Mouse (Mus musculus) hindbrain, embryonic 13.5 days (tissue): Measurements from ENCODE around the gene Il4i1. TPM values are rescaled to one million over a fixed set of nuclear protein-coding genes. Genes with fewer than 3 reads are reported as not detected.

Experiments used
- ATAC-seq: fragments of 200-750 bp; cut with Nextera tagmentation; 2 replicates; pipeline ENCODE4 v1.8.0; 2017; ENCODE audit warnings: moderate TSS enrichment; ENCODE audit not compliant: low FRiP score
- H3K27ac ChIP-seq: fragments of 300-500 bp; sonication (generic); 2 replicates; pipeline ENCODE4 v1.5.1; 2015; ENCODE audit warnings: inconsistent platforms, mild to moderate bottlenecking, moderate library complexity
- H3K27me3 ChIP-seq: fragments of 300-500 bp; sonication (generic); 2 replicates; pipeline ENCODE4 v1.6.1; 2015; ENCODE audit warnings: mild to moderate bottlenecking, inconsistent platforms
- H3K36me3 ChIP-seq: fragments of 300-500 bp; sonication (generic); 2 replicates; pipeline ENCODE4 v1.6.1; 2015; ENCODE audit warnings: mild to moderate bottlenecking, inconsistent platforms
- H3K4me1 ChIP-seq: fragments of 300-500 bp; sonication (generic); replicated peaks from 2 replicates; pipeline ENCODE4 v1.6.1; 2015; ENCODE audit warnings: inconsistent platforms
- H3K4me2 ChIP-seq: fragments of 300-500 bp; sonication (generic); 2 replicates; pipeline ENCODE4 v1.6.1; 2015; ENCODE audit warnings: inconsistent platforms, mild to moderate bottlenecking, moderate library complexity
- H3K4me3 ChIP-seq: fragments of 300-500 bp; sonication (generic); 2 replicates; pipeline ENCODE4 v1.5.1; 2015; ENCODE audit warnings: mild to moderate bottlenecking, inconsistent platforms
- H3K9ac ChIP-seq: fragments of 300-500 bp; sonication (generic); 2 replicates; pipeline ENCODE4 v1.6.1; 2015; ENCODE audit warnings: mild to moderate bottlenecking, inconsistent platforms
- H3K9me3 ChIP-seq: fragments of 300-500 bp; sonication (generic); 2 replicates; pipeline ENCODE4 v1.6.1; 2016; ENCODE audit warnings: inconsistent platforms
- WGBS: fragments of 180-500 bp; shearing (Covaris S2); methylation state at CpG from one replicate; pipeline ENCODE4 v1.1.7; 2015; 5-methylcytosine and 5-hydroxymethylcytosine counted together
- polyA plus RNA-seq: library from polyadenylated mRNA; unstranded; fragments of >200 nt; fragmentation: Nextera tagmentation; extraction: Ambion mirVana; gene quantifications from 2 replicates; pipeline ENCODE4 v1.2.1, GENCODE M21; 2015

Il4i1 gene
- polyA plus RNA-seq, 1 experiment from 2014 or later, result 1.6 TPM

DNA sequence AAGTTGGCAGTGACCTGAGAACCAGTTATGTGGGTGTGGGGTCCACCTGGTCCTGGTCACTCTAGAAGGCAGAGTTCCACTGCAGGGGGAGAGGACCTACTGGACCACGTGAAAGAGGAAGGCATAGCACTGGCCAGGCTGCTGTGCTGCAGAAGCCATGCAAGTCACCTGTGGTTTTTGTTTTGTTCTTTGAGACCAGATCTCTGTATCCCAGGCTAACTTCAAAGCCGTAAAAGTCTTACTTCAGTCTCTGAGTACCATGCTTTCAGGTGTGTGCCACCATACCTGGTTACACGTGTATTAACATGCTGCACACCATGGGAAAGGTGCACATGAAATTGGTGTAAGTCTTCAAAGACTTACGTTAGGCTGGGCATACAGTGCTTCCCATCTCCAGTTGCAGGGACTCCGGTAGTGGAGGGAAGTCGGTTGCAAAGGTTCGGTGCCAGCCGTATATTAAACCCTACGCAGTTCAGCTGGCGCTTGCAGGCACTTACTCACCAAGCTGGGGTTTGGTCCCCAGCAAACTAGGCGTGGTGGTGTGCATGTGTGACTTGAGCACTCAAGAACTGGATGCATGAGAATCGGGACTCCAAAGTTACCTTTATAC, 35.5 kb downstream of the Il4i1 start:
- Histone ChIP-seq H3K36me3 (peaks cover 20% of the 10 kb centered on the region), H3K27ac (no peak overlapping the region), H3K4me1 (peaks cover 69% of the 10 kb centered on the region), H3K4me3 (peak overlapping the region; percentile 78; the same call in 1 of the 2 replicates), H3K4me2 (peak overlapping the region; percentile 86; the same call in 1 of the 2 replicates), H3K27me3 (no peaks in the 10 kb centered on the region), H3K9me3 (no peaks in the 10 kb centered on the region), H3K9ac (no peak overlapping the region)
- 94% methylated on average over 12 of the region's 12 CpGs for WGBS
- ATAC-seq, result no peak

DNA sequence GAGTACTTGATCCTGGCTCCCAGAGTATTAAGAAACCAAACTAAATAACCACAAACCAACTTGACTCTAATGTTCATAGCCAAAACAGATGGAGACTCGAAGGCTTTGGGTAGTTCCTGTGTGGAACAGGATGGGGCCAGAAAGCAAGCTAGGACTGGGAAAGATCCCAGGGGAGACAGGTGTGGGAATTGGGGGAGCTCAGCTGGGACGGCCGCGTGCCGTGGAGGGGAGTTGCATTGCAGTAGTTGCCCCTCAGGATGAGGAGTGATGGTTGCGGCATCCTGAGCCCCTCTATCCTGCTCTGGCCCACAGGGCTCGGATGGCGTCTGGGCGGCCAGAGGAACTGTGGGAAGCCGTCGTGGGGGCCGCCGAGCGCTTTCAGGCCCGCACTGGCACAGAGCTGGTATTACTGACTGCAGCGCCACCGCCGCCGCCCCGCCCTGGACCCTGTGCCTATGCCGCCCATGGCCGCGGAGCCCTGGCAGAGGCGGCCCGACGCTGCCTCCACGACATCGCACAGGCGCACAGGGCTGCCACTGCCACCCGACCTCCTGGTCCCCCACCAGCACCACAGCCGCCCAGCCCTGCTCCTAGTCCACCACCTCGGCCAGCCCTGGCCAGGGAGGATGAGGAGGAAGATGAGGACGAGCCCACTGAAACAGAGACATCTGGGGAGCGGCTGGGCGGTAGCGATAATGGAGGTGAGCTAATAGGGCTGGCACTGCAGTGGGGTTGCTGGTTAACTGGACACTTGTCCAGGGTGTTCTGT, 36.3 kb downstream of the Il4i1 start:
- Histone ChIP-seq H3K4me1 (peaks cover 64% of the 10 kb centered on the region), H3K9ac (peak overlapping the region; percentile 39; the same call in 1 of the 2 replicates)
- 90% methylated on average over 36 of the region's 36 CpGs for WGBS

GRCm38 (mm10) chr7:44853065-44853464, 36.9 kb downstream of the Il4i1 start:
- Histone ChIP-seq H3K27me3 (no peaks in the 10 kb centered on the region), H3K9ac (peak overlapping the region; percentile 39; the same call in 1 of the 2 replicates), H3K4me3 (no peak overlapping the region), H3K27ac (no peak overlapping the region), H3K4me2 (no peak overlapping the region; the same call in 1 of the 2 replicates), H3K9me3 (no peaks in the 10 kb centered on the region), H3K36me3 (peaks cover 17% of the 10 kb centered on the region), H3K4me1 (peaks cover 64% of the 10 kb centered on the region)
- no peak for ATAC-seq
- 94% methylated on average over 2 of the region's 2 CpGs for WGBS

More for the DNA sequence above, 36.3 kb downstream of the Il4i1 start:
- Histone ChIP-seq H3K4me2 (0 out of 2 replicates have a peak overlapping the region, but pooled peaks have one; percentile 4), H3K9me3 (no peaks in the 10 kb centered on the region), H3K36me3 (peaks cover 17% of the 10 kb centered on the region), H3K27ac (no peak overlapping the region), H3K27me3 (no peaks in the 10 kb centered on the region), H3K4me3 (no peak overlapping the region)
- no peak for ATAC-seq

DNA sequence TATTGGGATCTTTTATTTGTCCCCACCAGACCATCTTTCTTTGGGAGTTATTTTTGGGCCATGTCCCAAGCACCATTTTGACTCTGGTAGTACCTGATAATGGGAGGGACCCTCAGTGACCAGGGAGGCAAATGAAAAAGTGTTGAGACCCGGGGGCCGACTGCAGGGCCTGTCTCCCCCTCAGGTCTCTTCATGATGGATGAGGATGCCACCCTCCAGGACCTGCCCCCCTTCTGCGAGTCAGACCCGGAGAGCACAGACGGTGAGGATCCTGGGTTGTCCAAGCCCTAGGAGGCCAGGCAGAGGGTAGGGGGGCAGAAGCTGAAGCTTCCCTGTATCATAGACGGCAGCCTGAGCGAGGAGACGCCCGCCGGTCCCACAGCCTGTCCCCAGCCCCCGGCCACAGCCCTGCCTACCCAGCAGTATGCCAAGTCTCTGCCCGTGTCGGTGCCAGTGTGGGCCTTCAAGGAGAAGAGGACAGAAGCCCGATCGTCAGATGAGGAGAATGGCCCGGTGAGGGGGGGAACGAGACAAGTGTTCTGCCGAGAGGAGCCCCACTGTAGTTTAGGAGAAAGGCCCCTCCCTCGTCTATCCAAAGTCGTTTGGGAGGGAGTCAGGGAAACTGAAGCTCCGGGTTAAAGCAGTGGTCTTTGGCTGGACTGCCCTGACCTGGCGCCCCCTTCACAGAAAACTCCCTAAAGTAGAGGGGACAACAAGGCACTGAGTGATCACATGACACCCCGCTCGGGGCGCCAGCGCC, 37.6 kb downstream of the Il4i1 start:
- Histone ChIP-seq H3K9me3 (no peaks in the 10 kb centered on the region), H3K4me1 (peaks cover 70% of the 10 kb centered on the region), H3K4me3 (peak overlapping the region; percentile 45), H3K27me3 (no peaks in the 10 kb centered on the region), H3K36me3 (peaks cover 17% of the 10 kb centered on the region), H3K4me2 (peak overlapping the region; percentile 72), H3K27ac (peak overlapping the region; percentile 95), H3K9ac (peak overlapping the region; percentile 78)
- WGBS, result 22% methylated on average over 26 of the region's 26 CpGs
- no peak for ATAC-seq

DNA sequence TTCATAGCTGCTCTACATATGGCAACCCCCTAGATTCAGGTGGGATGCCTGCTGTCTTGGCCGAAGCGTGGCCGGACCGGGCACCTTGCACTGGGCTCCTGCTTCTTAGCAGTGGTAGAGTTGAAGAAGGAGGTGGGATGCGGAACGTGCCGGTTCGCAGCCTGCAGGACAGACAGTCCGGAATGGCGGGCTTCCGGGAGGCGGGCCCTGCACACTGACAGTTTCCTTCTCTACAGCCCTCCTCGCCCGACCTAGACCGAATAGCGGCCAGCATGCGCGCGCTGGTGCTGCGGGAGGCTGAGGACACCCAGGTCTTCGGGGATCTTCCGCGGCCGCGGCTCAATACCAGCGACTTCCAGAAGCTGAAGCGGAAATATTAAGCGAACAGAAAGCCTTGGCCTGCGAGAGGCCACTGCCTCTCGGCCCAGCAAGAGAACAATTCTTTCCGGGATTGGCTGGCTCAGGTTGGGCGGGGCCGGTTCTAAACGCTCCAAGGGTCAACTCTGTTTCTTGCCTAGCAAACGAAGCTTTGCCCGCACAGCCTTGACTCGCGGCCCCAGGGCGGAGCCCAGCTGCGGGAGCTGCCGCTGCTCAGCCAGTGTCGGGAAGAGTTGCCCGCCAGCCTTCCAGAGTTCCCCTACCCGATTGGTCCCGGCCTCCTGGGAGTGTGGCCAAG, 38.3 kb downstream of the Il4i1 start:
- peak overlapping the region; percentile 95 for H3K27ac ChIP-seq
- H3K4me1 ChIP-seq, result peaks cover 75% of the 10 kb centered on the region
- H3K9ac ChIP-seq, result peak overlapping the region; percentile 78
- ATAC-seq, result no peak
- H3K27me3 ChIP-seq, result no peaks in the 10 kb centered on the region
- peak overlapping the region; percentile 72 for H3K4me2 ChIP-seq
- H3K36me3 ChIP-seq, result peaks cover 21% of the 10 kb centered on the region
- H3K4me3 ChIP-seq, result peak overlapping the region; percentile 45
- no peaks in the 10 kb centered on the region for H3K9me3 ChIP-seq
- under 1% methylated on average over 45 of the region's 45 CpGs for WGBS

DNA sequence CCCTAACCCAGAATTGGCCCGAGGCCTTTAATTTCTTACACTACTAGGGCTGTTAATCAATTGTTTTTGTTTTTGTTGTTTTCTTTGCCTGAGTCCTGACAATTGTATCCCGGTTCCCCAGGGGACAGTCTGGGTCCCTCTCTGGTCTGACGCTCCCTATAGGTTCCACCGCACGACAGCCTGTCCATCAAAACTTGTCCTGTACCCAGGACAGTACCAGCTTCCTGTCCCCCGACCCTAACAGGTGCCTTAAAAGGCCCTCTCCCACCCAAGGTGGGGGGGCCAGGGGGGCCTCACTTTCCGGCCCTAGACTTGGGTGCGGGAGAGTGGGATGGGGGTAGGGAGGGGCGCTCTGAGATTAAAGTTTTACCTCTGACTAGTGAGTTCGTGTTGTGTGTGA, 38.8 kb downstream of the Il4i1 start:
- WGBS, result 37% methylated on average over 10 of the region's 10 CpGs
- H3K36me3 ChIP-seq, result peaks cover 22% of the 10 kb centered on the region
- no peaks in the 10 kb centered on the region for H3K27me3 ChIP-seq
- H3K27ac ChIP-seq, result peak overlapping the region; percentile 95
- ATAC-seq, result no peak
- peak overlapping the region; percentile 78 for H3K9ac ChIP-seq
- peak overlapping the region; percentile 45 for H3K4me3 ChIP-seq
- H3K4me1 ChIP-seq, result peaks cover 79% of the 10 kb centered on the region
- peak overlapping the region; percentile 72 for H3K4me2 ChIP-seq
- no peaks in the 10 kb centered on the region for H3K9me3 ChIP-seq

DNA sequence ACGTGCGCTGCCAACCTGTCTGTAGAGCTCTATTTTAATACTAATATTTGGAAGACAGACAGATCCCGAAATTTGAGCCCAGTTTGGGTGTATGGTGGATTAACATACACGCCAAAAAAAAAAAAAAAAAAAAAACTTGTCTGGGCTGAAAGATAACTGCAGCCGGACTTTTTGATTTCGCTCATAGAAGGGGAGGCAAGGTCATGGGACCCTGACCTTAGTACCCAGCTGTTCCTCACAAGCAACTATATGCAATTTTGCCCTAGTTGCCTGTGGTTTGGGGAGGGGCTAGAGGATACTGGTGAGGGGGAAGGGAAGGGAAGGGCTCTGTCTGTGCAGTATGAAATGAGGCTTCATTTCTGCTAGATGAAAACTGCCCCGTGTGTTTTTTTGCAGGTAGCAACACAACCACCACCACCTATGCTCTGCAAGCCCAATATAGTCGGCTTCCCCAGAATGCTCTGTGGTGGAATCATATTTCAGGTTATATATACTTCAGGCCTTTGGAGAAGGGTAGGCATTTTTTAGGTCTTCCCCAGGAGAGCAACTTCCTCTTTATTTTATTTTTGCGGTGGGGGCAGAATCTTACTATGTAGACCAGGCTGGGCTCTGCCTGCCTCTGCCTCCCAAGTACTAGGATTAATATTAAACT, 40.2 kb downstream of the Il4i1 start:
- Histone ChIP-seq H3K9me3 (no peaks in the 10 kb centered on the region), H3K4me1 (peaks cover 81% of the 10 kb centered on the region), H3K27me3 (no peaks in the 10 kb centered on the region), H3K4me3 (peak overlapping the region; percentile 70), H3K27ac (peak overlapping the region; percentile 96), H3K4me2 (peak overlapping the region; percentile 92), H3K36me3 (peaks cover 28% of the 10 kb centered on the region), H3K9ac (peak overlapping the region; percentile 92; the same call in 1 of the 2 replicates)
- WGBS, result 69% methylated on average over 9 of the region's 9 CpGs
- no peak for ATAC-seq

- Histone ChIP-seq H3K4me3 (peak within 1 kb of the TSS; percentile 70), H3K4me2 (peak within 1 kb of the TSS; percentile 92), H3K4me1 (peaks cover 76% of the 10 kb centered on the region), H3K9ac (peak within 1 kb of the TSS; percentile 92), H3K27ac (peak within 1 kb of the TSS; percentile 96), H3K27me3 (no peaks in the 10 kb centered on the region), H3K9me3 (no peaks in the 10 kb centered on the region), H3K36me3 (peaks cover 30% of the 10 kb centered on the region)
- peak; percentile 44 for ATAC-seq
- WGBS, result under 1% methylated on average over 32 of the region's 32 CpGs
These were observed 40.9 kb downstream of the Il4i1 start, which contains the start of gene Pnkp for GRCm38 (mm10) chr7:44857042-44857552. TSS of gene Pnkp (plus strand) at chr7:44857139.

GRCm38 (mm10) chr7:44857905-44858304, 41.7 kb downstream of the Il4i1 start:
- peak overlapping the region; percentile 92 for H3K4me2 ChIP-seq
- peak overlapping the region; percentile 96 for H3K27ac ChIP-seq
- 31% methylated on average over 8 of the region's 8 CpGs for WGBS
- peaks cover 68% of the 10 kb centered on the region for H3K4me1 ChIP-seq
- H3K36me3 ChIP-seq, result peaks cover 33% of the 10 kb centered on the region
- no peaks in the 10 kb centered on the region for H3K9me3 ChIP-seq
- H3K27me3 ChIP-seq, result no peaks in the 10 kb centered on the region
- H3K9ac ChIP-seq, result peak overlapping the region; percentile 92
- ATAC-seq, result no peak
- H3K4me3 ChIP-seq, result peak overlapping the region; percentile 70

GRCm38 (mm10) chr7:44859896-44860295, 43.7 kb downstream of the Il4i1 start:
- H3K27me3 ChIP-seq, result no peaks in the 10 kb centered on the region
- peaks cover 49% of the 10 kb centered on the region for H3K36me3 ChIP-seq
- WGBS, result 93% methylated on average over 11 of the region's 11 CpGs
- no peak overlapping the region for H3K4me3 ChIP-seq
- no peak for ATAC-seq
- H3K4me1 ChIP-seq, result peaks cover 61% of the 10 kb centered on the region
- H3K4me2 ChIP-seq, result no peak overlapping the region
- no peak overlapping the region for H3K27ac ChIP-seq
- no peaks in the 10 kb centered on the region for H3K9me3 ChIP-seq
- 0 out of 2 replicates have a peak overlapping the region, but pooled peaks have one; percentile 43 for H3K9ac ChIP-seq
